Mouse (Mus musculus) midbrain, embryonic 13.5 days (tissue): ENCODE results near the gene Ltbp1. TPM values are rescaled to one million over a fixed set of nuclear protein-coding genes. Genes with fewer than 3 reads are reported as not detected.

Source experiments
- ATAC-seq: fragments of 200-750 bp; cut with Nextera tagmentation; 2 replicates; pipeline ENCODE4 v1.8.0; 2017; ENCODE audit warnings: mild to moderate bottlenecking, moderate TSS enrichment, moderate library complexity
- H3K27ac ChIP-seq: fragments of 300-500 bp; sonication (generic); 2 replicates; pipeline ENCODE4 v1.5.1; 2015; ENCODE audit warnings: inconsistent platforms, mild to moderate bottlenecking, moderate library complexity
- H3K27me3 ChIP-seq: fragments of 300-500 bp; sonication (generic); 2 replicates; pipeline ENCODE4 v1.6.1; 2015; ENCODE audit warnings: mild to moderate bottlenecking, inconsistent platforms
- H3K36me3 ChIP-seq: fragments of 300-500 bp; sonication (generic); 2 replicates; pipeline ENCODE4 v1.6.1; 2015; ENCODE audit warnings: mild to moderate bottlenecking, inconsistent platforms
- H3K4me1 ChIP-seq: fragments of 300-500 bp; sonication (generic); replicated peaks from 2 replicates; pipeline ENCODE4 v1.6.1; 2015; ENCODE audit warnings: inconsistent platforms
- H3K4me2 ChIP-seq: fragments of 300-500 bp; sonication (generic); replicated peaks from 2 replicates; pipeline ENCODE4 v1.6.1; 2015; ENCODE audit warnings: moderate library complexity, mild to moderate bottlenecking, inconsistent platforms
- H3K4me3 ChIP-seq: fragments of 300-500 bp; sonication (generic); replicated peaks from 2 replicates; pipeline ENCODE4 v1.5.1; 2015; ENCODE audit warnings: mild to moderate bottlenecking, inconsistent platforms
- H3K9ac ChIP-seq: fragments of 300-500 bp; sonication (generic); replicated peaks from 2 replicates; pipeline ENCODE4 v1.6.1; 2015; ENCODE audit warnings: mild to moderate bottlenecking, inconsistent platforms
- H3K9me3 ChIP-seq: fragments of 300-500 bp; sonication (generic); 2 replicates; pipeline ENCODE4 v1.6.1; 2016; ENCODE audit warnings: mild to moderate bottlenecking, inconsistent platforms
- WGBS: fragments of 180-500 bp; shearing (Covaris S2); methylation state at CpG from one replicate; pipeline ENCODE4 v1.1.7; 2015; 5-methylcytosine and 5-hydroxymethylcytosine counted together
- polyA plus RNA-seq: library from polyadenylated mRNA; unstranded; fragments of >200 nt; fragmentation: Nextera tagmentation; extraction: Ambion mirVana; gene quantifications from 2 replicates; pipeline ENCODE4 v1.2.1, GENCODE M21; 2015

The Ltbp1 gene
- polyA plus RNA-seq, 1 experiment from 2014 or later: 2.7 TPM

- H3K4me2 ChIP-seq: no peak overlapping the region
Measured at GRCm38 (mm10) chr17:75440619-75441018, 435.3 kb downstream of the Ltbp1 start.

GRCm38 (mm10) chr17:75441260-75441830, 436.0 kb downstream of the Ltbp1 start:
- 73% methylated on average over 5 of the region's 5 CpGs for WGBS
- H3K9me3 ChIP-seq: no peaks in the 10 kb centered on the region

More at GRCm38 (mm10) chr17:75440619-75441018, 435.3 kb downstream of the Ltbp1 start:
- no peaks in the 10 kb centered on the region for H3K36me3 ChIP-seq
- no peaks in the 10 kb centered on the region for H3K27me3 ChIP-seq
- H3K27ac ChIP-seq: peak overlapping the region; percentile 30; the same call in 1 of the 2 replicates
- 0 out of 2 replicates have a peak, but pooled peaks cover 9% of the 10 kb centered on the region for H3K4me1 ChIP-seq
- 48% methylated on average over 7 of the region's 7 CpGs for WGBS
- H3K9me3 ChIP-seq: no peaks in the 10 kb centered on the region
- H3K9ac ChIP-seq: no peak overlapping the region
- no peak for ATAC-seq
- H3K4me3 ChIP-seq: no peak overlapping the region

More at GRCm38 (mm10) chr17:75441260-75441830, 436.0 kb downstream of the Ltbp1 start:
- Histone ChIP-seq H3K4me3 (no peak overlapping the region), H3K4me2 (no peak overlapping the region), H3K27ac (peak overlapping the region; percentile 30), H3K36me3 (no peaks in the 10 kb centered on the region), H3K4me1 (0 out of 2 replicates have a peak, but pooled peaks cover 9% of the 10 kb centered on the region), H3K9ac (no peak overlapping the region), H3K27me3 (no peaks in the 10 kb centered on the region)
- no peak for ATAC-seq
